Mouse (Mus musculus) C2C12 (cell line): ENCODE data around the gene Zfp451. TPM values are rescaled to one million over a fixed set of nuclear protein-coding genes. Genes with fewer than 3 reads are reported as not detected.

ENCODE experiments used
- H3K27me3 ChIP-seq: one replicate; pipeline ENCODE4 v1.6.1; 2011; ENCODE audit not compliant: control insufficient read depth, insufficient read depth, insufficient read length
- H3K36me3 ChIP-seq: one replicate; pipeline ENCODE4 v1.6.1; 2011; ENCODE audit not compliant: control insufficient read depth, insufficient read depth
- H3K4me3 ChIP-seq: one replicate; pipeline ENCODE4 v1.5.1; 2011; ENCODE audit warnings: mild to moderate bottlenecking, control low read depth; ENCODE audit not compliant: poor library complexity, insufficient read depth, severe bottlenecking
- H3K79me2 ChIP-seq: one replicate; pipeline ENCODE4 v1.6.1; 2011; ENCODE audit not compliant: control insufficient read depth, insufficient read depth
- H3K79me3 ChIP-seq: one replicate; pipeline ENCODE4 v1.6.1; 2011; ENCODE audit warnings: low read depth, control low read depth
- H3ac ChIP-seq: one replicate; pipeline ENCODE3; 2011; ENCODE audit warnings: low read depth; ENCODE audit not compliant: control insufficient read depth, insufficient read length
- CEBPB ChIP-seq: IDR thresholded peaks from one replicate; pipeline ENCODE4 v1.6.1; 2011; ENCODE audit warnings: low read depth, mild to moderate bottlenecking, control low read depth, moderate library complexity
- CTCF ChIP-seq: IDR thresholded peaks from one replicate; pipeline ENCODE4 v1.5.1; 2011; ENCODE audit not compliant: control insufficient read depth, insufficient read depth, insufficient read length
- FOSL1 ChIP-seq: IDR thresholded peaks from one replicate; pipeline ENCODE4 v1.8.0; 2011; ENCODE audit warnings: mild to moderate bottlenecking, low read length; ENCODE audit not compliant: poor library complexity, insufficient read depth, severe bottlenecking
- MAX ChIP-seq: IDR thresholded peaks from one replicate; pipeline ENCODE4 v1.6.1; 2011; ENCODE audit warnings: mild to moderate bottlenecking, control low read depth
- MYOD1 ChIP-seq: IDR thresholded peaks from one replicate; pipeline ENCODE4 v1.6.1; 2011; ENCODE audit warnings: low read depth; ENCODE audit not compliant: control insufficient read depth, insufficient read length
- MYOG ChIP-seq: IDR thresholded peaks from one replicate; pipeline ENCODE4 v1.6.1; 2011; ENCODE audit not compliant: control insufficient read depth, insufficient read length; ENCODE audit errors: extremely low read depth
- USF1 ChIP-seq: IDR thresholded peaks from one replicate; pipeline ENCODE4 v1.6.1; 2011; ENCODE audit warnings: low read depth, mild to moderate bottlenecking, control low read depth, moderate library complexity
- polyA plus RNA-seq: library from polyadenylated mRNA; unstranded; fragments of >200 nt; fragmentation: generic; extraction: Trizol; gene quantifications from one replicate; pipeline ENCODE4 v1.2.1, GENCODE M21; 2012; ENCODE audit warnings: missing spikeins

Zfp451 gene
- polyA plus RNA-seq, 1 experiment: 5.3 TPM

- Histone ChIP-seq H3K4me3 (no peak overlapping the region), H3K36me3 (peaks cover 57% of the 10 kb centered on the region), H3K27me3 (no peaks in the 10 kb centered on the region), H3K79me2 (no peaks in the 10 kb centered on the region), H3ac (no peak overlapping the region), H3K79me3 (no peaks in the 10 kb centered on the region)
- no peak for TF ChIP-seq MYOG
- no peak for TF ChIP-seq FOSL1
These were observed 76.1 kb downstream of the Zfp451 start for GRCm38 (mm10) chr1:33738281-33738680.

GRCm38 (mm10) chr1:33734001-33734685 is 80.3 kb downstream of the Zfp451 start:
- peaks cover 75% of the 10 kb centered on the region for H3K36me3 ChIP-seq
- no peak for TF ChIP-seq MYOD1
- H3K4me3 ChIP-seq: no peak overlapping the region
- no peaks in the 10 kb centered on the region for H3K27me3 ChIP-seq
- no peaks in the 10 kb centered on the region for H3K79me2 ChIP-seq
- no peaks in the 10 kb centered on the region for H3K79me3 ChIP-seq
- no peak overlapping the region for H3ac ChIP-seq

GRCm38 (mm10) chr1:33733044-33733443 is 81.4 kb downstream of the Zfp451 start:
- H3K36me3 ChIP-seq: peaks cover 75% of the 10 kb centered on the region
- no peak overlapping the region for H3K4me3 ChIP-seq
- no peak for TF ChIP-seq CTCF
- TF ChIP-seq MAX: no peak
- no peak for TF ChIP-seq MYOD1
- TF ChIP-seq MYOG: no peak
- TF ChIP-seq CEBPB: no peak
- TF ChIP-seq FOSL1: no peak
- TF ChIP-seq USF1: no peak
- H3K27me3 ChIP-seq: no peaks in the 10 kb centered on the region
- H3K79me2 ChIP-seq: no peaks in the 10 kb centered on the region
- H3K79me3 ChIP-seq: no peaks in the 10 kb centered on the region
- no peak overlapping the region for H3ac ChIP-seq

- TF ChIP-seq MAX: no peak
- no peak for TF ChIP-seq MYOG
- TF ChIP-seq MYOD1: no peak
- TF ChIP-seq USF1: no peak
- no peak for TF ChIP-seq CTCF
- no peak for TF ChIP-seq CEBPB
- TF ChIP-seq FOSL1: no peak
- Histone ChIP-seq H3K79me3 (peaks cover 10% of the 10 kb centered on the region), H3ac (no peak overlapping the region), H3K79me2 (peaks cover 25% of the 10 kb centered on the region), H3K36me3 (peaks cover 76% of the 10 kb centered on the region), H3K27me3 (no peaks in the 10 kb centered on the region), H3K4me3 (no peak overlapping the region)
These were observed 89.3 kb downstream of the Zfp451 start for GRCm38 (mm10) chr1:33725086-33725485.

- Histone ChIP-seq H3K27me3 (no peaks in the 10 kb centered on the region), H3K36me3 (peaks cover 70% of the 10 kb centered on the region), H3K4me3 (no peak overlapping the region), H3K79me3 (peaks cover 10% of the 10 kb centered on the region), H3K79me2 (peaks cover 27% of the 10 kb centered on the region), H3ac (no peak overlapping the region)
- TF ChIP-seq FOSL1: no peak
- no peak for TF ChIP-seq USF1
- no peak for TF ChIP-seq CTCF
- TF ChIP-seq MYOG: no peak
- TF ChIP-seq CEBPB: no peak
- no peak for TF ChIP-seq MAX
- no peak for TF ChIP-seq MYOD1
These were observed 89.9 kb downstream of the Zfp451 start for GRCm38 (mm10) chr1:33724516-33724915.

- peaks cover 27% of the 10 kb centered on the region for H3K79me2 ChIP-seq
- no peak for TF ChIP-seq CTCF
- TF ChIP-seq USF1: no peak
- no peak for TF ChIP-seq CEBPB
- TF ChIP-seq MYOG: no peak
- TF ChIP-seq FOSL1: no peak
- no peak for TF ChIP-seq MYOD1
- TF ChIP-seq MAX: no peak
- H3K79me3 ChIP-seq: peaks cover 10% of the 10 kb centered on the region
- no peak overlapping the region for H3K4me3 ChIP-seq
- no peak overlapping the region for H3ac ChIP-seq
- no peaks in the 10 kb centered on the region for H3K27me3 ChIP-seq
- H3K36me3 ChIP-seq: peaks cover 39% of the 10 kb centered on the region
These were observed 93.4 kb downstream of the Zfp451 start for GRCm38 (mm10) chr1:33721020-33721419.
